Mouse (Mus musculus) MEL-GATA-1-ER (cell line): ENCODE measurements around the gene Cul4a.
A peak's percentile ranks its signal among the peaks of the same experiment; 100 is the strongest.

Experiments used
- DNase-seq: peaks from one replicate; pipeline ENCODE4 v3.0.0-alpha.2; 2012; ENCODE audit warnings: low read depth; ENCODE audit errors: extremely low read depth

The Cul4a gene

DNA sequence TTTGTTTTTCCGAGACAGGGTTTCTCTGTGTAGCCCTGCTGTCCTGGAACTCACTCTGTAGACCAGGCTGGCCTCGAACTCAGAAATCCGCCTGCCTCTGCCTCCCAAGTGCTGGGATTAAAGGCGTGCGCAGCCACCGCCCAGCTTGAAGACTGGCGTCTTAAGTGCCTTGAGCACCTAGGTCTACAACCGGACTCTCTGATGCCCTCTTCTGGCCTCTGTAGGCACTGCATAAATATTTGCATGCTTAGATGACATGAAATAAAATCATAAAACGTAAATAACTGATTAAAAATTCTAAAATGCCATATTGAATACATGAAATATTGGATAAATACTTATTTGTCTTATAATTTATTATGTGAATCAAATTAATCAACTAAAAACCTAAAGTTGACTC is 26.8 kb downstream of the Cul4a start:
- peak; percentile 26 for DNase-seq

DNA sequence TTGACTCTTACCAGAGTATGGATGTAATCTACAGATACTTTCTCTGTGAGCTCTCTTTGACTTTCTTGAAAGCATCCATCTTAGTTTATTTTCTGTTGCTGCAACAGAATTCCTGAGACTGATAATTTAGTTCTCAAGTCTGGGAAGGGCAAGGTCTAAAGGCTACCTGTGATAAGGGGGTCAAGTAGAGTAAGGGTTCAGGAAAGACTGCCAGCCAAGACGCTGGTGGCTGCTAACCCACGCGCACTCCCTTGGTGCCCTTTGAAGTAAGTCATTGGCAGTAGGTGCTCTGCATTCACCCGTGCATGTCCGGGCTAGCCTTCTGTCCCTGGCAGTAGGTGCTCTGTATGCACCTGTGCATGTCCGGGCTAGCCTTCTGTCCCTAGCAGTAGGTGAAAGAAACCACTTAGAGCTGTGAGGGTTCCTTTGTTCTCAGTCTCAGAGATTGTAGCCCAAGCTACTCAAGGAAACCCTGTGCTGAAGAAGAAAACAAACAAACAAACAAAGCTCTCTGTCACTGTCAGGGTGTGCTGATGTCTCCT is 34.3 kb downstream of the Cul4a start:
- DNase-seq = no peak

DNA sequence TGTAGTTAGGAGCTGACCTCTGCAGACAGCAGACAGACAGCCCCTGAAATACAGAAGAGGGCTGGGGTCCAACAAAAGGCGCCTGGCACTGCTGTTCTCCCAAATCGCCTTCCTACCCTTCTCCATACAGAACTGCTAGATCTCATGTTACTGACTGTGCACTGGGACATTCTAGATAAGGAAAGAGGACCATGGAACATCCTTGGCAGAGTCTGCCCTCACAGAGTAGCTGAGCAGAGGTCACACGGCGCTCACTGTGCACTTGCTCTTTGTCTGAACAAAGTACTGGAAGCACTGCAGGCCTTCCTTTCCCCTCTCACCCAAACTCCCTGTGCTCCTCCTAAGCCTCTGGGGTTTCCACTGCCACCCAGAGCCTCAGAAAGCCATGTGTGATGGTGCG is 36.3 kb downstream of the Cul4a start:
- DNase-seq = no peak

DNA sequence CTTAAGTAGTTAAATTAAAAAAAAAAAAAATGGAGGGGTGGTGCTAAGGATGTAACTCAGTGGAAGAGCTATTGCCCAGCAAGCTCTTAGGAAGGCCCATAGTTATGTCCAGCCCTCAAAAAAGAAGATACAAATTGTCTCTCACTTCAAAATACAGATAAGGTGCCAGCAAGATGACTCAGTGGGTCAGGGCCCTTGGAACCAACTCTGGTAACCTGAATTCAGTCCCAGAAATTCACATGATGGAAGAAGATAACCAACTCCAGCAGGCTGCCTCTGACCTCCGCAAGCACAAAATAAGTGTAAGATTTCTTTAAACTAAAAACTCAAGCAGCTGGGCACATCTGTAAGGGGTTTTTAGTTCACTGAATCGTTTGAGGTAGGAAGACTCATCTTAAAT is 43.1 kb downstream of the Cul4a start:
- DNase-seq = no peak

DNA sequence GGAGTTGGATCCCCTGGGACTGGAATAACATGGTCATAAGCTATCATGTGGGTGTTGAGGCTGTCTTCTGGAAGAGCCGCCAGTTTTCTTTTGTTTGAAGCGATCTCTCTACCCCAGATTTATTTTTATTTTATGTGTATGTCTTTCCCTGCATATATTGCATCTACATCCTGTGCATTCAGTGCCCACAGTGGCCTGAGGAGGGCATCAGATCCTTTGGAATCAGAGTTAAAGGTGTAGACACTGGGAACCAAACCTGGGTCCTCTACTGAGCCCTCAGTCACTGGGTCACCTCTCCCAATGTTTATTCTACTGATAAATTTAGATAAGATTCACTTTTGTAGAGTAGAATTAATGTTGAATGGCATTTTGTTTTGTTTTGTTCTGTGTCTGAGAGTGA is 43.9 kb downstream of the Cul4a start:
- no peak for DNase-seq

DNA sequence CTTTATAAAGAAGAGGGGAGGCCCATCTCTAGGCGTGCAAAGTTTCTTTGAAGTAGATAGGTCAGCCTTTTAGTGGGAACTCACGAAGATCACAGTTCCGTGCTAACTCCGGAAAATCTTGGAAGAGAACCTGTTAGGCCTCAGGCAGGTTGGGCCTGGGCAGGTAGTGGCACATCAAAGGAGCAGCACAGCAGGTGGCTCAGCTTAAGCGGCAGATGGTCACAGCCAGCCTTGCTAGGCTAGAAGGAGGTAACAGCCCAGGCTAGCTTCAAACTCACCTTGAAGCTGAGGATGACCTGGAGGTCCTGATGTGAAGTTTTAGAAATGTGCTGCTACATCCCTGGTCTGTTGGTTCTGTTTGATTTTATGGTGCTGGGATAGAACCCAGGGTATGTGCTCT is 44.4 kb downstream of the Cul4a start:
- no peak for DNase-seq

DNA sequence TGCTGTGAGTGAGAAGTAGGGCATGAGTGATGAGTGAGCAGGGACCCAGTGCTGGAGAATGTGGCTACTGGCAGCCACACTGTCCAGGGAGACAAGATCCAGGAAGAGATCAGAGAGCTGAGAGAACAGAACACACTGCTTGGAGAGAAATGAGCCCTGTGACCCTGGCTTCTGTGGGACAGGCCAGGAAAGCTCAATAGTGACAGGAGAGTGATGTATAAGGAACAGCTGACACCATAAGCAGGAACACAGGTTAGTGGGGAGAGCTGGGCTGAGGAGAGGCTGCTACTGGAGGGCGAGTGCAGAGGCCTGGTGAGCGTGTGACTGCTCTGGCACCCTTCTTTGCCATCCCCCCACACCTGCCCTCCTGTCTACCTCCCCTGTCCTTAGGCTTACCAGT is 45.5 kb downstream of the Cul4a start:
- DNase-seq = no peak

DNA sequence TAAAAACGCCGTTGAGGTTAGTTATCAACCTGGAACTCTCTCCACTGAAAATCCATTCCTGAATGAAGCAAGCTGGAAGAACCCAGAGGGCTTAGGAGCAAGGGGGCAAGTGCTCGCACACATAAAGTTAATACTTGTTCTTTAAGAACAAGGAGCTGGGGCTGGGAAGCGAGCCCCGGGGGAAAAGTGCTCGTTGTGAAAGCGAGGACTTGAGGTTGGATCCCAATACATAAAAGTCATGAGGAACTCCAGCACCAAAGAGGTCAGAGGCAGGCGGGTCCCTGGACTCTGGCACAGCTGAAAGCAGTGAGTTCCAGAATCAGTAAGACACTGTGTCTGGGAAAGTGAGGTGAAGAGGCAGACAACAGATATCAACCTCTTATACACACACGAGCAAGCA is 48.7 kb downstream of the Cul4a start:
- DNase-seq = no peak

DNA sequence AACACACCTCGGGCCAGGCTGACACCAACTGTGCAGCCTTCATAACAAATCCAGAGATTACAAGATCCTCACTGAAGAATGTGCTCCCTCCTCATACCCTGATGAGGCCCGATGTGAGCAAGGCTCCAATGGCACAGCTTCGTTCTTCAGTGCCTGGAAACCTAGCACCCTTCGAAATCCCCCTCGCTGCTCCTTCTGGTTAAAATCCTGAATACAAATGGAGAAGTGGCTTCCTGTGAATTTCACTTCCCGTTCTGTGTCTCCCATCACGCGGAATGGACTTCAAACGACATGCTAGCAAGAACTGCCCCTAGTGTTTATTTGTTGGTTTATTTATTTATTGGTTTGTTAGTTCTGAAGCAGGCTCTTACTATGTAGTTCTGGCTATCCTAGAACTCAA is 49.9 kb downstream of the Cul4a start:
- no peak for DNase-seq

DNA sequence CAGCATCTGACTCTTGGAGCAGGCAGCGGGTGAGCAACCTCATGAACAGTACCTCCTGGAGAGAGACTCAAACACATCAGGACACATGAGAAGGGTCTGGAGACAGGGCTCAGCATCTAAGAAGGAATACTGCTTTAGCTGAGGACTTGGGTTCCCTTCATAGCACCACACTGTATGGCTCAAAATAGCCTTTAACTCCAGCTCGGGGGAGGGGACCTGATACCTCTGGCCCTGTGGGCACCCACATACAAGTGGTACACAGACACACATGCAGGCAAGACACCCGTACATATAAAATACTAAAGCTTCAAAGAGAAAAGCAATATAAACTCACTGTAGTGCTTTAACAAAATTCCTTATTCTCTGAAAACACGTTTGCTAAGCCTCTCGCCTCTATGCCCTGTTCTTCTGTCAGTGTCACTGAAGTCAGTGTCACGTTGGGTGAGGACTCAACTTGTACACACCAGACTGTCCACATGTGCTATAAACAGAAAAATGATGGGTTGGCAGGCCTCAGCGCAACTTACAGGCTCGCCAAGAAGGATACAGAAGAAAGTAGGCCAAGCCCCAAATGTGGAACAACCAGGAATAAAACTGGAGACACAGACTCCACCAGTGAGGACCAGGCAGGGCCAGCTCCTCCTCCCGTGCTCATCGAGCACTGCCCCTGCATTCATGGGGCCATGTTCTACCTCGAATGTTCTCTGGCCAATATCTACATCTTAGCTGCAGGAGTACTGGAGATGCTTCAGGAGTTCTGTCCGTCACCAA is 51.1 kb downstream of the Cul4a start:
- DNase-seq = no peak

DNA sequence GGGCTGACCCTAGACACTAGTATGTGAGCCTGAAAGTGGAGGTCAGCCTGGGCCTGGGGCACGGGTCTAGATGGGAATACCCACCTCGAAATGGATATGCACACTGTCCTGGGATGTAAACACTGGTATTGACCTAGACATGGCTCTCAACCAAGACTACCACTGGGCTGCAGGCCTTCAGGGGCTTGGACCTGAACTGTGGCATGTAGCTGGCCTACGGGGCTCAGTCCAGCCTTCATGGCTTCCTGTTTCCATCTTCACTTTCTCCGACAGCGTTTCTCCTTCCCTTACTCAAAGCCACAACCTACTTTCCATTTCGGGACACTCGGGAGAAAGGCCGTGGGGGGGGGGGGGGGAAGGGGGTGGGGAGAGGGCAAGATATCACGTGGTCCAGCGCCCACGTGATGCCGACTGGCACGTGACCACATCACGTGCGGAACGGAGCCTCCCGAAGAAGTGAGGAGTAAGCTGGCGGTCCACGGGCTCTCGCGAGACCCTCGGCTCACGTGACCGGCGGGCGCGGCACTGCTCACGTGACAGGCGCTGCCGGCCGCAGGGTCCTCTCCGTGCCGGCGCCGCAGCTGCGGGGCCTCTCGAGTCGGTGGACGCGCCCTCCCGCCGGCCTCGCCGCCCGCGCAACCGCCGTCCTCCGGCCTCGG is 53.4 kb downstream of the Cul4a start, which contains the start of gene Lamp1:
Lamp1 (plus strand) TSS at position 444 of the 659 bp plus-strand sequence.
- peak; percentile 94 for DNase-seq

DNA sequence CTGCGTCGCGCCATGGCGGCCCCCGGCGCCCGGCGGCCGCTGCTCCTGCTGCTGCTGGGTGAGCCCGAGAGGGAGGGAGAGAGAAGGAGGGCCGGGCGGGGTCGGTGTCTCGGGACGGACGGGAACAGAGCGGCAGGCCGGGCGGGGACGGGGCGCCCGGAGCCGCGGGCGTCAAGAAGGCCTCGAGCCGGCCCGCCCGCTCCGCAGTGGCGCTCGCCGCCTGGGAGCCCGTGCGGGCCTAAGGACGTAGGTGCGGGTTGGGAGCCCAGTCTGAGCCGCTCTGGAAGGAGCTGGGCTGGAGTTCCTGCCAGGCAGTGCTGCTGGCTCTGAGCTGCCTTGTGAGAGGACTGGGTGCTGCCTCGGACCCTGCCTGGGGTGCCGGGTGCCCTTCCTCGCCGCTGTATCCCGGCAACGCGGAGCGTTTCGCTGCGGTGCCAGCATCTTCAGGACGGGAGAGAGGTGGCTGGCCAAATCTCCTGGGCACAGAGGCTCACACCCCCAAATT is 54.0 kb downstream of the Cul4a start:
- no peak for DNase-seq

DNA sequence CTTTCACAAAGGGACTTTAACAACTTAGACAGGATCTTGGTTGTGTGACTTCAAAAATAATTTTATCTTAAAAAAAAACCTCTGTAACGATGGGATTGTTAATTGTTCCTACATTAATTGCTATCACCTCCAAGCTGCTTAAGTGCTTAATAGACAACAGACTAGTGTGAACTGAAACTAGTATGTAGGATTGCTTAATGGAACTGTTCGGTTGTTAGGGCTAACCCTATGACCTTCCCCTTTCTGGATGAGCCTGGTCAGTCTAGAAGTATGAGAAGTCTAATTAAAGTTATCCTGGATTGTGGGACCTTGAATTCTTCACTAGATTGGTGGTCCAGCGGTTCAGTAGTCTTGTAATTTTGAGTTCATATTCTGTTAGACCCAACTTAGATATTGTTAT is 55.3 kb downstream of the Cul4a start:
- no peak for DNase-seq

DNA sequence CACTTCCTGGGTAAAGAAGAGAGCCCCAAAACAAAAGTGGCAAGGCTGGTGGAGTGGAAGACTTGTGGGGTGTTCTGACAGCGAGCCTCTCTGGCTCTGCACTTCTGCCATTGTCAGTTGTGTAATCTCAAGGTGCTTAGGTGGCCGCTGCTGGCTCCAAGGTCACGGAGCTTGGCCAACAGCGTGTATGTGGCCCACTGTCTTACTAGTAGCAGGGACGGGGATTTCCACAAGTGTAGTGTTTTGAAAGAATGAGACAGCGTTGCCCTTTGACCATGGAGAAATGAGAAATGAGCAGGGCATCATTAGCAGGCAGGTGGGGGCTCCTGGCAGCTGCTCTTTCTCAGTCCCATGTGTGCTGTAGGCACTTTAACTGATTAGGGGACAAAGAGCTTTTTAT is 56.7 kb downstream of the Cul4a start:
- DNase-seq = no peak

DNA sequence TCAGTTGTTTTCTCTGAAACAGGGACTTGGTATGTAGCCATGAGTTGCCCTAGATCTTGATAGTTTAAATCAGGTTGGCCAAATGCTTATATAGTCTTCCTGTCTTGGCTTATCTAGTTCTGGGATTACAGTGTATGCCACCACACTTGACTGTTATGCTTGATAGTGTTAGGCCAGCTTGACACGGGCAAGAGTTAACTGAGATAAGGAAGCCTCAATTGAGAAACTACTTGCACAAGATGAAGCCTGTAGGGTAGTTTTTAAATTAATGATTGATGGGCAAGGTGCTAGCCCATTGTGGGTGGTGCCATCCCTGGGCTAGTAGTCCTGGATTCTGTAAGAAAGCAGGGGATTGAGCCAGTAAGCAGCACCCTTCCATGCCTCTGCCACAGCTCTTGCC is 58.1 kb downstream of the Cul4a start:
- no peak for DNase-seq

DNA sequence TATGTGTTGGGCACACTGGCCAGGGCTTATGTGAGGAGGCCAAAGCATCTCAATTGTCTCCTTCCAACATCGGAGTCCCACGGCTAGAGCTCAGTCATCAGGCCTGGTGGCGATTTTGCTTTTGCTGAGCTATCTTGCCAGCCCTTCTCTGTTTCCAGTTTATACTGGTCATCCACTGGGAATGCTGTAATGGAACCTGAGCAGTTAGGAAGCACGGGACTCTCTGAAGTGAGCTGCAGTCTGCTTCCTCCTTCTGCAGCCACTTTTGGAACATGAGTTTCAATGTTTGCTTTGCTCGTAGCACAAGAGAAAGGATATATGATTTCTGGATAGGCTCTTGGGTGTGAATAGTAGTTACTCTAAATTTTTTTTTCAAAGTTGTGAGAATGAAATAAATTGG is 58.9 kb downstream of the Cul4a start:
- DNase-seq = no peak

DNA sequence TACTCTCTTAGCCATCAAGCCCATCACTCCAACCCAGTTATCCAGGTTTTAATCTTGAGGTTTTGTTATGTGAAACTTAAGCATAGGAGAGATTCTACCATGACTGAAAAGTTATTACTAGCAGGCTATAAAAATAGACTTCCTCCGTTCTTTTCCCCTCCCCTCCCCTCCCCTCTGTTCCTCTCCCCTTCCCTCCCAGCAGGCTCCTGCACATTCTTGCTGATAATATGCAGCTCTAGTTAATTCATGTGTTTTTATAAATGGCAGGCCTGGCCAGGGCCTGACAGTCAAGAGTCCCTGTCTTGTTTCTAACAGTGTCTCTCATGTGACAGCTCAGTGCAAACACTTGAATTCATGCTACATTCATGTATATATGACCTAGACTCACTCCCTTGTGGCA is 65.1 kb downstream of the Cul4a start:
- no peak for DNase-seq

DNA sequence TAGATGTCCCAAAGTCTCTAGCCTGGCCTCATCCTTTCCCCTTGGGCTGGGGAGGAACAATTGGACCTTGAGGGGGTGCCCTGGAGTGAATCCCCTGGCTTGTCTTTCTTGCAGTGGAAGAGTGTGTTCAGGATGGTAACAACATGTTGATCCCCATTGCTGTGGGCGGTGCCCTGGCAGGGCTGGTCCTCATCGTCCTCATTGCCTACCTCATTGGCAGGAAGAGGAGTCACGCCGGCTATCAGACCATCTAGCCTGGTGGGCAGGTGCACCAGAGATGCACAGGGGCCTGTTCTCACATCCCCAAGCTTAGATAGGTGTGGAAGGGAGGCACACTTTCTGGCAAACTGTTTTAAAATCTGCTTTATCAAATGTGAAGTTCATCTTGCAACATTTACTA is 68.9 kb downstream of the Cul4a start:
- DNase-seq = no peak

DNA sequence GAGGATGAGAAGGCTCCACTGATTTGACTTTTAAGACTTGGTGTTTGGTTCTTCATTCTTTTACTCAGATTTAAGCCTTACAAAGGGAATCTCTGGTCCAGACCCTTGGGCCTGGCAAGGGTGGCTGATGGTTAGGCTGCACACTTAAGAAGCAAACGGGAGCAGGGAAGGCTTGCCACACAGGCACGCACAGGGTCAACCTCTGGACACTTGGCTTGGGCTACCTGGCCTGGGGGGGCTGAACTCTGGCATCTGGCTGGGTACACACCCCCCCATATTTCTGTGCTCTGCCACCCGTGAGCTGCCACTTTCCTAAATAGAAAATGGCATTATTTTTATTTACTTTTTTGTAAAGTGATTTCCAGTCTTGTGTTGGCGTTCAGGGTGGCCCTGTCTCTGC is 69.4 kb downstream of the Cul4a start:
- no peak for DNase-seq

DNA sequence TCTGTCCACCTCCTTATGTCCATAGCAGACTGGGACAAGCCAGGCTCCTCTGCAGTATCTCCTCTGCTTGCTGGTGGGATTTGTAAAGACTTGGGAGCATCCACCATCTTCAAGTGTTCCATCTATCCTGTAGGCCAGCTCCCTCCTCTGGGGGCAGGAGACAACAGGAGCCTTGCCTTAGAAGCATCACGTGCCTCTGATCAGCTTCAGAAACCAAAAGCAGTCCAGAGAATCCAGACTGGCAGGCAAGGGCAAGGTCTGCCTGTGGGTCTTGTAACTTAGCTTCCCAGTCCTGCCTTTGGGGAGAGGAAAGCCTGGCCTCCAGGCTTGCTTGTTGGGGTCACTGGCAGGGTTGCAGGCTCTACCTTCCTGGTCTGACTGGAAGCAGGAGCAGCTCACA is 70.2 kb downstream of the Cul4a start:
- no peak for DNase-seq

DNA sequence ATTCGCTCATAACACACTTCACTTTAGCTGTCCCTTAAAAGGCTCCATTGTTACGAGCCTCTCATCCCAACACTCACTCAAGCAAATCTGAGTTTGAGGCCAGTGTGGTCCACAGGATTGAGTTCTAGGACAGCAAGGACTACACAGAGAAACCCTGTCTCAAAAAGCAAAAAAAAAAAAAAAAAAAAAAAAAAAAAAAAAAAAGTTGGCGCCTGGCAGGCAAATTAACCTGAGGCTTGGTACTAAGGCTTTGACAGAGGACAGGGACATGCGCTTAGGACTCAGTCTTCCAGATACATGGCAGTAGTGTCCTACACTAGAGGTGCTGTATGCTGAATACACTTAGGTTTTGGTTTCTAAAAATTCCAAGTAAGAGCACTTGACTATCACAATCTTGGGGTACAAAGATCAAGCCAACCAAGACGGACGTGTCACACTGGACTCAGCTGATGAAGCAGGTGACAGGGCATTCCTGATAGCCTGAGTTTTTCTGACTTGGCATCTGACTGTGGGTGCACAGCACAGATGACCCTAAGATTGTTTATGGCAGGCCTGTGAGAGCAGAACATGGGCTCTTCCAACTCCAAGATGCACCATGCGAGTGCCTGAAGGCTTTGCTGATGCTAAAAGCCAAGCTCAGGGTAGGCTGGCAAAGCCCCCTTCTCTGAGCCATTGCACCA is 71.9 kb downstream of the Cul4a start:
- no peak for DNase-seq

DNA sequence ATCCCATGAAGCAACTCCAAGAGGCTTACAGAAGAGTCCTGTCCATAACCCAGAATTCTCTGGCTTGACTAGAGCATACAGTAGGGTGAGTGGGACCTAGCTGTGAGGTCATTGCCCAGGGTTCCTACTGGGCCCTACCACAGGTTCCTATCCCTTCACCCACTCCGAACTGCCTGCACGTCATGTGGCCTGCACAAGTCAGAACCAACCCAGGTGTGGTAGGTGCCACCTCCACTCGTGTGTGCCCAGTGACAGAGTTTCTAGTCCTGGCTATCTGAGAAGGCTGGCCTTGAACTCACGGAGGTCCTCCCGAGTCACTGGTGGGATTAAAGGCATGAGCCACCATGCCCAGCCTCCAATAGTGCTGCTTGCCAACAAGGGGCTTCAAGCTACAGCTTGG is 72.7 kb downstream of the Cul4a start:
- DNase-seq = no peak
